Mouse (Mus musculus) lung, postnatal 0 days (tissue): Measurements from ENCODE around the gene Mpig6b. TPM values are rescaled to one million over a fixed set of nuclear protein-coding genes. Genes with fewer than 3 reads are reported as not detected.

Experiments used
- ATAC-seq: fragments of 200-750 bp; cut with Nextera tagmentation; 2 replicates; pipeline ENCODE4 v1.8.0; 2017; ENCODE audit warnings: moderate library complexity
- DNase-seq: peaks from one replicate; pipeline ENCODE4 v3.0.0-alpha.2; 2016; ENCODE audit warnings: low spot score
- H3K27ac ChIP-seq: fragments of 300-500 bp; sonication (generic); 2 replicates; pipeline ENCODE4 v1.5.1; 2014; ENCODE audit warnings: antibody characterized with exemption, mild to moderate bottlenecking, low read length, mixed read lengths
- H3K27me3 ChIP-seq: fragments of 300-500 bp; sonication (generic); replicated peaks from 2 replicates; pipeline ENCODE4 v1.6.1; 2014; ENCODE audit warnings: low read length, mixed read lengths; ENCODE audit not compliant: insufficient read depth
- H3K36me3 ChIP-seq: fragments of 300-500 bp; sonication (generic); 2 replicates; pipeline ENCODE4 v1.6.1; 2014; ENCODE audit warnings: low read length, mixed read lengths; ENCODE audit not compliant: insufficient read depth
- H3K4me1 ChIP-seq: fragments of 300-500 bp; sonication (generic); 2 replicates; pipeline ENCODE4 v1.6.1; 2014; ENCODE audit warnings: antibody characterized with exemption, low read depth, low read length, mixed read lengths; ENCODE audit not compliant: insufficient read depth
- H3K4me2 ChIP-seq: fragments of 300-500 bp; sonication (generic); replicated peaks from 2 replicates; pipeline ENCODE4 v1.6.1; 2014; ENCODE audit warnings: low read depth, mild to moderate bottlenecking, low read length, moderate library complexity, mixed read lengths
- H3K4me3 ChIP-seq: fragments of 300-500 bp; sonication (generic); 2 replicates; pipeline ENCODE4 v1.5.1; 2014; ENCODE audit warnings: low read depth, low read length
- H3K9ac ChIP-seq: fragments of 300-500 bp; sonication (generic); replicated peaks from 2 replicates; pipeline ENCODE4 v1.6.1; 2014; ENCODE audit warnings: low read depth, mild to moderate bottlenecking
- H3K9me3 ChIP-seq: fragments of 300-500 bp; sonication (generic); 2 replicates; pipeline ENCODE4 v1.6.1; 2016; ENCODE audit warnings: low read length, mixed read lengths
- CTCF ChIP-seq: IDR thresholded peaks from 2 replicates; pipeline ENCODE4 v1.5.1; 2016; ENCODE audit warnings: antibody characterized with exemption, mild to moderate bottlenecking
- EP300 ChIP-seq: IDR thresholded peaks from 2 replicates; pipeline ENCODE4 v1.6.1; 2016; ENCODE audit warnings: antibody characterized with exemption, mild to moderate bottlenecking, control low read depth
- WGBS: fragments of 180-500 bp; shearing (Covaris S2); extraction: QIAGEN DNeasy Blood & Tissue Kit; methylation state at CpG from one replicate; pipeline ENCODE4 v1.1.7; 2014; 5-methylcytosine and 5-hydroxymethylcytosine counted together
- polyA plus RNA-seq: library from polyadenylated mRNA; unstranded; fragments of >200 nt; fragmentation: Nextera tagmentation; extraction: Ambion mirVana; gene quantifications from 2 replicates; pipeline ENCODE4 v1.2.1, GENCODE M21; 2015

Mpig6b gene
- polyA plus RNA-seq, 1 experiment from 2014 or later = 2.3 TPM

- Histone ChIP-seq H3K4me2 (no peak overlapping the region), H3K36me3 (no peaks in the 10 kb centered on the region), H3K4me1 (no peaks in the 10 kb centered on the region), H3K9ac (no peak overlapping the region), H3K4me3 (no peak overlapping the region), H3K27me3 (no peaks in the 10 kb centered on the region), H3K27ac (no peak overlapping the region), H3K9me3 (no peaks in the 10 kb centered on the region)
- no peak; the same call in 1 of the 2 replicates for ATAC-seq
- 33% methylated on average over 19 of the region's 19 CpGs for WGBS
- peak; percentile 36 for DNase-seq
- TF ChIP-seq EP300 = no peak
- peak; percentile 74 for TF ChIP-seq CTCF
Observed at GRCm38 (mm10) chr17:35029691-35030532, 36.1 kb downstream of the Mpig6b start.

- 52% methylated on average over 2 of the region's 2 CpGs for WGBS
- H3K36me3 ChIP-seq = no peaks in the 10 kb centered on the region
- DNase-seq = no peak
Observed at GRCm38 (mm10) chr17:35028315-35028714, 37.7 kb downstream of the Mpig6b start.

GRCm38 (mm10) chr17:35027277-35028068 lies 38.5 kb downstream of the Mpig6b start, which contains the start of gene Sapcd1:
Gene Sapcd1 (minus strand): TSS chr17:35028016.
- H3K9me3 ChIP-seq = no peaks in the 10 kb centered on the region
- H3K9ac ChIP-seq = no peak within 1 kb of the TSS
- no peak within 1 kb of the TSS for H3K4me2 ChIP-seq
- TF ChIP-seq CTCF = no peak
- TF ChIP-seq EP300 = no peak
- no peak for DNase-seq
- no peak within 1 kb of the TSS for H3K27ac ChIP-seq
- whole genome bisulfite sequencing = 54% methylated on average over 12 of the region's 13 CpGs
- no peaks in the 10 kb centered on the region for H3K27me3 ChIP-seq
- H3K36me3 ChIP-seq = no peaks in the 10 kb centered on the region
- ATAC-seq = no peak
- H3K4me1 ChIP-seq = peaks cover 3% of the 10 kb centered on the region; the same call in 1 of the 2 replicates
- no peak within 1 kb of the TSS for H3K4me3 ChIP-seq

More at GRCm38 (mm10) chr17:35028315-35028714, 37.7 kb downstream of the Mpig6b start:
- no peak for TF ChIP-seq CTCF
- TF ChIP-seq EP300 = no peak
- ATAC-seq = no peak
- Histone ChIP-seq H3K9me3 (no peaks in the 10 kb centered on the region), H3K4me1 (peaks cover 3% of the 10 kb centered on the region; the same call in 1 of the 2 replicates), H3K27ac (no peak overlapping the region), H3K9ac (no peak overlapping the region), H3K4me3 (no peak overlapping the region), H3K27me3 (no peaks in the 10 kb centered on the region), H3K4me2 (no peak overlapping the region)

- Histone ChIP-seq H3K4me2 (no peak overlapping the region), H3K4me1 (peaks cover 3% of the 10 kb centered on the region; the same call in 1 of the 2 replicates), H3K4me3 (no peak overlapping the region), H3K27ac (no peak overlapping the region), H3K27me3 (no peaks in the 10 kb centered on the region), H3K9ac (no peak overlapping the region), H3K9me3 (no peaks in the 10 kb centered on the region), H3K36me3 (no peaks in the 10 kb centered on the region)
- TF ChIP-seq CTCF (no peak), EP300 (no peak)
- no peak for ATAC-seq
- 71% methylated on average over 4 of the region's 5 CpGs for WGBS
- DNase-seq = no peak
Observed at GRCm38 (mm10) chr17:35026206-35026605, 39.8 kb downstream of the Mpig6b start.

DNA sequence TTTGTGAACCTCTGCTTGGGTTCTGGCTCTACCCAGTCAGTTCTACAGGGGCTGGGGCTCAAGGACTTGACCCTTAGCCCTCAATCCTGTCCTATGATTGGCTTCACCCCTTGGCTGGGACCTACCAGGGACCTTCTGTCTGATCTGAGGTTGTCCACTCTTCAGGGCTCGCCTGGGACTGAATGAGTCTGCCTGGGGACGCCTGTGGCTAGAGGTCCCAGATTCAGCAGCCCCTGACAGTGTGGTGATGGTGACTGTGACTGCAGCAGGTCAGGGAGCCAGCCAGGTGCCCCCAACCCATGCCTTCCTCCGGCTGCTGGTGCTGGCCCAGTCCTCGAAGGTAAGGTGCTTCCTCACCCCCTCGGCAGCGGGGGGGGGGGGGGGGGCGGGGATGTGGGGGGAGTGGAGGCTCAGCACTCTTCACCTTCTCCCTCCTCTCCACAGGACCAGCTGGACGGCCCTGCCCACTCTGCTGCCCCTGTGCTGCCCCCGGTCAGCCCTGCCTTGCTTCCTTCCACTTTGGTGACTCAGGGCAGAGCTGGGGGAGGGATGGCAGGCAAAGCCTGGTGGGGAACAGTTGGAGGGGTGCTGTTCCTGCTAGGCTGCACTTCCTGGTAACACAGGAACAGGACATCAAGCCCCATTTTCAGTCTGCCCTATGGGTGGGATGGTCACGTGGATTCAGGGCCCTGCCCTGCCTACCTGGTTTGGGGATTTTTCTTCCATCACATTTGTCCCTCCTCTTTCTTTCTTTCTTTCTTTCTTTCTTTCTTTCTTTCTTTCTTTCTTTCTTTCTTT lies 41.1 kb downstream of the Mpig6b start:
- Histone ChIP-seq H3K27ac (no peak overlapping the region), H3K36me3 (no peaks in the 10 kb centered on the region), H3K9me3 (no peaks in the 10 kb centered on the region), H3K4me2 (no peak overlapping the region), H3K4me1 (peaks cover 3% of the 10 kb centered on the region; the same call in 1 of the 2 replicates), H3K27me3 (no peaks in the 10 kb centered on the region), H3K9ac (no peak overlapping the region), H3K4me3 (no peak overlapping the region)
- WGBS = 65% methylated on average over 5 of the region's 10 CpGs
- peak; percentile 20; the same call in 1 of the 2 replicates for ATAC-seq
- peak; percentile 42 for DNase-seq
- TF ChIP-seq CTCF (no peak), EP300 (0 out of 2 replicates have a peak, but pooled peaks have one; percentile 11)
